In genomic region chr7:101017492-101017891, GRCm38 (mm10) we compare ENCODE assay signal across 16 mouse cellular contexts. TPM values are rescaled to one million over a fixed set of nuclear protein-coding genes. Genes with fewer than 3 reads are reported as not detected.
DNase-seq lines count a peak whose midpoint lies in the region; ATAC-seq and TF ChIP-seq lines count a peak whose summit lies in the region.
"Had no signal": no experiment of that assay in that cellular context is flagged by ENCODE, and none has a peak within 500 bp of the region (broad histone marks: within the 10 kb centered on the region; RNA-seq: fewer than 3 reads in every experiment).

No protein-coding gene starts in this region.

- no peak for TF ChIP-seq CTCF in hindbrain, postnatal 0 days (IDR thresholded peaks at IDR 0.05; ENCODE audit: low read depth)

- no peaks in the 10 kb centered on the region for H3K27me3 ChIP-seq in hindbrain, postnatal 0 days (ENCODE audit: insufficient read depth, low read length)
- H3K27me3 ChIP-seq in hindbrain, embryonic 14.5 days (ENCODE audit: control insufficient read depth, insufficient read depth, low read length), result peaks cover 11% of the 10 kb centered on the region

- H3K4me3 ChIP-seq in hindbrain, postnatal 0 days (ENCODE audit: low read length), result no peak overlapping the region
- no peak overlapping the region for H3K4me3 ChIP-seq in hindbrain, embryonic 14.5 days (replicated peaks; ENCODE audit: low read length)
- H3K4me3 ChIP-seq: embryonic facial prominence, embryonic 10.5 days; erythroblast, embryonic 14.5 days; hindbrain, embryonic 12.5 days had no signal

- no peaks in the 10 kb centered on the region for H3K36me3 ChIP-seq in hindbrain, postnatal 0 days (ENCODE audit: insufficient read depth, low read length)
- no peaks in the 10 kb centered on the region for H3K36me3 ChIP-seq in hindbrain, embryonic 14.5 days (replicated peaks; ENCODE audit: control insufficient read depth, insufficient read depth)
- H3K36me3 ChIP-seq: embryonic facial prominence, embryonic 10.5 days; hindbrain, embryonic 12.5 days had no signal

- no peak; the same call in none of the 2 replicates for ATAC-seq in hindbrain, postnatal 0 days
- no peak for ATAC-seq in hindbrain, embryonic 14.5 days (ENCODE audit: low FRiP score)

- no peak overlapping the region for H3K9ac ChIP-seq in hindbrain, postnatal 0 days (replicated peaks; ENCODE audit: low read length)
- no peak overlapping the region for H3K9ac ChIP-seq in hindbrain, embryonic 14.5 days
- H3K9ac ChIP-seq: hindbrain, embryonic 12.5 days had no signal

- peak; percentile 7 to 47 for DNase-seq in frontal cortex, adult 2 months (ENCODE audit: extremely low spot score in 1 of 2, low spot score in 1 of 2)
- no peak for DNase-seq in frontal cortex, postnatal 10 days (ENCODE audit: low spot score in 2 of 2)
- no peak for DNase-seq in hindbrain, postnatal 0 days (ENCODE audit: low spot score)
- DNase-seq in hindbrain, embryonic 14.5 days (ENCODE audit: low spot score), result no peak
- DNase-seq in right cerebral cortex, adult 18-20 months, result peak; percentile 50
- no peak for DNase-seq in right cerebral cortex, postnatal 4 days
- peak; percentile 60 for DNase-seq in telencephalon, adult 2 months (ENCODE audit: low read depth, low spot score)
- DNase-seq in testis, postnatal 10 days (ENCODE audit: low spot score), result no peak
- DNase-seq: cerebellum, postnatal 36 days; kidney, adult 11 months; kidney, postnatal 25 days; lung, adult 2 months had no signal

- H3K9me3 ChIP-seq in hindbrain, postnatal 0 days (ENCODE audit: low read length), result no peaks in the 10 kb centered on the region
- H3K9me3 ChIP-seq in hindbrain, embryonic 14.5 days (ENCODE audit: control insufficient read depth, low read length), result no peaks in the 10 kb centered on the region
- H3K9me3 ChIP-seq: embryonic facial prominence, embryonic 10.5 days; hindbrain, embryonic 12.5 days had no signal

- H3K27ac ChIP-seq in hindbrain, postnatal 0 days, result peak overlapping the region; percentile 48; the same call in 1 of the 2 replicates
- H3K27ac ChIP-seq in hindbrain, embryonic 14.5 days, result no peak overlapping the region
- H3K27ac ChIP-seq: embryonic facial prominence, embryonic 10.5 days; hindbrain, embryonic 12.5 days; stomach, postnatal 0 days had no signal

- H3K4me1 ChIP-seq in hindbrain, postnatal 0 days (ENCODE audit: insufficient read depth, low read length), result 0 out of 2 replicates have a peak, but pooled peaks cover 3% of the 10 kb centered on the region
- 0 out of 2 replicates have a peak, but pooled peaks cover 5% of the 10 kb centered on the region for H3K4me1 ChIP-seq in hindbrain, embryonic 14.5 days (replicated peaks; ENCODE audit: control insufficient read depth, insufficient read depth, low read length)

- 52% methylated on average over 6 of the region's 6 CpGs for WGBS in hindbrain, postnatal 0 days
- 56% methylated on average over 6 of the region's 6 CpGs for WGBS in hindbrain, embryonic 14.5 days

- H3K4me2 ChIP-seq in hindbrain, postnatal 0 days (ENCODE audit: low read depth, low read length), result no peak overlapping the region
- H3K4me2 ChIP-seq in hindbrain, embryonic 14.5 days (replicated peaks), result no peak overlapping the region
- H3K4me2 ChIP-seq: hindbrain, embryonic 12.5 days had no signal

RNA-seq across cellular contexts. Expression of gene P2ry2, which starts 4.8 kb away (rescaled TPM):
- polyA plus RNA-seq in frontal cortex, adult 2 months (2012; rRNA removed), result 0.57 and 0.58 TPM in 2 replicates
- total RNA-seq in hindbrain, postnatal 0 days (2014; rRNA removed), result 0.07 and 0.52 TPM in 2 replicates
- 0.51 and 0.95 TPM in 2 replicates for polyA plus RNA-seq in hindbrain, postnatal 0 days (2015; fragmentation: Nextera tagmentation; extraction: Ambion mirVana)
- 0.20 and 0.33 TPM in 2 replicates for polyA plus RNA-seq in hindbrain, embryonic 14.5 days (2014; fragmentation: Nextera tagmentation; extraction: Ambion mirVana)

RNA-seq across cellular contexts. Expression of gene P2ry6, which starts 43.0 kb away (rescaled TPM):
- 3.4 and 4.1 TPM in 2 replicates for polyA plus RNA-seq in frontal cortex, adult 2 months (2012; rRNA removed)
- total RNA-seq in hindbrain, postnatal 0 days (2014; rRNA removed), result 1.5 and 3.5 TPM in 2 replicates
- polyA plus RNA-seq in hindbrain, postnatal 0 days (2015; fragmentation: Nextera tagmentation; extraction: Ambion mirVana), result 3.4 and 3.6 TPM in 2 replicates
- 2.6 and 3.5 TPM in 2 replicates for polyA plus RNA-seq in hindbrain, embryonic 14.5 days (2014; fragmentation: Nextera tagmentation; extraction: Ambion mirVana)

Comparison
In these comparisons a context has a peak if more than half of its experiments do, and no peak if none do; other contexts are left out.
1. DNase-seq: peak in frontal cortex, adult 2 months (2 of 2), right cerebral cortex, adult 18-20 months (single experiment) and telencephalon, adult 2 months (single experiment); none in frontal cortex, postnatal 10 days (0 of 2), hindbrain, postnatal 0 days (single experiment), hindbrain, embryonic 14.5 days (single experiment), right cerebral cortex, postnatal 4 days (single experiment) and testis, postnatal 10 days (single experiment).